Mouse (Mus musculus) neural tube, embryonic 12.5 days (tissue): ENCODE measurements around the gene Med29. TPM values are rescaled to one million over a fixed set of nuclear protein-coding genes. Genes with fewer than 3 reads are reported as not detected.

ENCODE experiments used
- ATAC-seq: fragments of 200-750 bp; cut with Nextera tagmentation; 2 replicates; pipeline ENCODE4 v1.8.0; 2017; ENCODE audit warnings: low read depth, mild to moderate bottlenecking, moderate TSS enrichment, moderate library complexity; ENCODE audit not compliant: low FRiP score
- H3K27ac ChIP-seq: fragments of 300-500 bp; sonication (generic); 2 replicates; pipeline ENCODE4 v1.5.1; 2016
- H3K27me3 ChIP-seq: fragments of 300-500 bp; sonication (generic); replicated peaks from 2 replicates; pipeline ENCODE4 v1.6.1; 2016; ENCODE audit warnings: mild to moderate bottlenecking
- H3K36me3 ChIP-seq: fragments of 300-500 bp; sonication (generic); 2 replicates; pipeline ENCODE4 v1.6.1; 2016; ENCODE audit warnings: mild to moderate bottlenecking
- H3K4me1 ChIP-seq: fragments of 300-500 bp; sonication (generic); 2 replicates; pipeline ENCODE4 v1.6.1; 2016
- H3K4me2 ChIP-seq: fragments of 300-500 bp; sonication (generic); replicated peaks from 2 replicates; pipeline ENCODE4 v1.6.1; 2016; ENCODE audit warnings: mild to moderate bottlenecking
- H3K4me3 ChIP-seq: fragments of 300-500 bp; sonication (generic); 2 replicates; pipeline ENCODE4 v1.5.1; 2016
- H3K9ac ChIP-seq: fragments of 300-500 bp; sonication (generic); 2 replicates; pipeline ENCODE4 v1.6.1; 2016; ENCODE audit warnings: mild to moderate bottlenecking
- H3K9me3 ChIP-seq: fragments of 300-500 bp; sonication (generic); 2 replicates; pipeline ENCODE4 v1.6.1; 2016; ENCODE audit warnings: mild to moderate bottlenecking
- WGBS: fragments of 180-500 bp; shearing (Covaris S2); methylation state at CpG from one replicate; pipeline ENCODE4 v1.1.7; 2016; 5-methylcytosine and 5-hydroxymethylcytosine counted together
- polyA plus RNA-seq: library from polyadenylated mRNA; unstranded; fragments of >200 nt; fragmentation: Nextera tagmentation; extraction: Ambion mirVana; gene quantifications from 2 replicates; pipeline ENCODE4 v1.2.1, GENCODE M21; 2016

The Med29 gene
- polyA plus RNA-seq, 1 experiment from 2014 or later: 42.9 TPM

DNA sequence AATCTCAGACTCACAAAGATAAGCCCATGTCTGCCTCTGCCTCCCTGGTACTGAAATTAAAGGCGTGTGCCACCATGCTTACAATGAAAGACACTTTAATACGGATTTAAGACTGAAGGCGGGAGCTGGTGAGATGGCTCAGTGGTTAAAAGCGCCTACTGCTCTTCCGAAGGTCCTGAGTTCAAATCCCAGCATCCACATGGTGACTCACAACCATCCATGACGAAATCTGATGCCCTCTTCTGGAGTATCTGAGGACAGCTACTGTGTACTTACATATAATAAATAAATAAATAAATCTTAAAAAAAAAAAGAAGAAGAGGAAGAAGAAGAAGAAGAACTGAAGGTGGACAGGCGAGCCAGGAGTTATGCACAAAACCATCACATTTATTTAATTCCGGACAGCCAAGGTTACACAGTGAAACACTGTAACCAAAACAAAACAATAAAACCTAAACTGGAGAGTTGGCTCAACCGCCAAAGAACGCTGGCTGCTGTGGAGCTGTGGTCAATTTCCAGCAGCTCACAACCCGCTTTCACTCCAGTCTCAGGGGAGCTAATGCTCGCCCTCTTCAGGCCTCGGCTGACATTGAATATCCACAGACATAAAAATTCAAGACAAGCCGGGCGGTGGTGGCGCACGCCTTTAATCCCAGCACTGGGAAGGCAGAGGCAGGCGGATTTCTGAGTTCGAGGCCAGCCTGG, 53.1 kb downstream of the Med29 start:
- no peaks in the 10 kb centered on the region for H3K36me3 ChIP-seq
- H3K4me3 ChIP-seq: peak overlapping the region; percentile 96; the same call in 1 of the 2 replicates
- H3K27me3 ChIP-seq: no peaks in the 10 kb centered on the region
- WGBS: 81% methylated on average over 19 of the region's 19 CpGs
- no peaks in the 10 kb centered on the region for H3K9me3 ChIP-seq
- peaks cover 9% of the 10 kb centered on the region for H3K4me1 ChIP-seq
- ATAC-seq: 0 out of 2 replicates have a peak, but pooled peaks have one; percentile 25
- peak overlapping the region; percentile 93 for H3K9ac ChIP-seq
- peak overlapping the region; percentile 85 for H3K4me2 ChIP-seq
- no peak overlapping the region for H3K27ac ChIP-seq

DNA sequence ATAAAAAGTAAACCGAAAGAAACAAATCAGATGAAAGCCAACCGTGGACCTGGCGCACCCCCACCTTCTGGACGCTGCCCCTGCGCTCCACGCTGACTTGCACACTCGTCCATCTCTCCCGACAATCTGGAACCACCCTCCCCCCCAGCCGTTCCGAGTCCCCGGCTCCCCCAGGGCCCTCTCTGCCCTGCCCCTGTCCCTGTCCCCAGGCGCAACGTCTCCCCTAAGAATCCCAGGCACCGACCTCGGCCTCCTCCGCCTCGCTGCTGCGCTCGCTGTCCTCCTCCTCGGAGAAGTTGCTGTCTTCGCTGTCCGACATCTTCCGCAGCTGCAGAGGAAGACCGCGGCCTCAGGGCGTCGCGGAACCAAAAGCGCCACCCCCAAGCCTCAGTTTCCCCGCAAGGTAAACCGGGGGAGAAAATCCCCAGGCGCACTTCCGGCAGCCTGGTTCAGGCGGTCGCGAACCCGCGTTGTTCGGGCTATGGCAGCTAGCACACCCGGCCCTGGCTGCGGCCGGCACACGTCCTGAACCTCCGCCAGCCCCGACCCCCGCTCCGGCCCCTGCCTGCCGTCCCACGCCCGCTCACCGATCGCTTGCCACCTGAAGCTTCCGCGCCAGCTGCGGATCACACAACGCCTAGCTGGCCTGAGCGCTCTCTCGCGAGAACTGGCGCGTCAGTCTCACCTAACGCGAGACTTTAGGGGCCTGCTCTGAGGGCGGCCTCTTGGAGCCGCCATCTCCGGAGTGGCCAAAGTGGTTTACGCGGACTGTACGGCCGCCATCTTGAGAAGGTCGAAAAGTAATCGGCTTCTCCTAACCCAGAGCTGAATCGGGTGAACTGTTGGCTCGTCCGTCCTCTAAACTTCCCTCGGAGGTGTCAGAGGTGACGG, 54.2 kb downstream of the Med29 start, which contains the start of gene Supt5:
Supt5 (minus strand) TSS at position 639 of the 891 bp plus-strand sequence.
- Histone ChIP-seq H3K9ac (peak within 1 kb of the TSS; percentile 93), H3K27ac (peak within 1 kb of the TSS; percentile 28; the same call in 1 of the 2 replicates), H3K4me3 (peak within 1 kb of the TSS; percentile 96), H3K9me3 (no peaks in the 10 kb centered on the region), H3K27me3 (no peaks in the 10 kb centered on the region), H3K36me3 (no peaks in the 10 kb centered on the region), H3K4me1 (peaks cover 9% of the 10 kb centered on the region), H3K4me2 (peak within 1 kb of the TSS; percentile 85)
- ATAC-seq: peak; percentile 98
- under 1% methylated on average over 77 of the region's 77 CpGs for WGBS

Other genes starting within 250 kb of the Med29 start
- gene Fbl, start 223.0 kb downstream of the Med29 start, polyA plus RNA-seq: 118 and 135 TPM in 2 replicates
- gene Dyrk1b, start 213.2 kb downstream of the Med29 start, polyA plus RNA-seq: 20.4 and 22.0 TPM in 2 replicates
- gene Eid2, start 124.8 kb downstream of the Med29 start, polyA plus RNA-seq: 27.7 and 31.9 TPM in 2 replicates
- gene Eid2b, start 115.0 kb downstream of the Med29 start, polyA plus RNA-seq: 29.8 and 30.7 TPM in 2 replicates
- gene Selenov, start 101.5 kb downstream of the Med29 start, polyA plus RNA-seq: 0.68 and 1.1 TPM in 2 replicates
- gene Dll3, start 90.5 kb downstream of the Med29 start, polyA plus RNA-seq: 80.4 and 82.2 TPM in 2 replicates
- gene Timm50, start 80.6 kb downstream of the Med29 start, polyA plus RNA-seq: 174 and 180 TPM in 2 replicates
- gene Supt5, start 54.0 kb downstream of the Med29 start, polyA plus RNA-seq: 98.5 and 110 TPM in 2 replicates
- 540 and 574 TPM in 2 replicates for gene Rps16, start 42.1 kb downstream of the Med29 start, polyA plus RNA-seq
- gene Plekhg2, start 20.1 kb downstream of the Med29 start, polyA plus RNA-seq: 58.9 and 63.3 TPM in 2 replicates
- gene Zfp36, start 12.5 kb downstream of the Med29 start, polyA plus RNA-seq: 5.6 and 6.5 TPM in 2 replicates
- 85.3 and 87.8 TPM in 2 replicates for gene Paf1, start 243 bp upstream of the Med29 start, polyA plus RNA-seq
- 6.6 and 8.1 TPM in 2 replicates for gene Gmfg, start 44.7 kb upstream of the Med29 start, polyA plus RNA-seq
- gene Lrfn1, start 59.3 kb upstream of the Med29 start, polyA plus RNA-seq: 16.6 and 18.8 TPM in 2 replicates
- gene Ifnl2, start 117.7 kb upstream of the Med29 start, polyA plus RNA-seq: not detected in 2 replicates
- not detected in 2 replicates for gene Ifnl3, start 130.1 kb upstream of the Med29 start, polyA plus RNA-seq
- gene Sycn, start 148.2 kb upstream of the Med29 start, polyA plus RNA-seq: not detected in 2 replicates
- not detected in 2 replicates for gene Nccrp1, start 154.5 kb upstream of the Med29 start, polyA plus RNA-seq
- 33.1 and 35.0 TPM in 2 replicates for gene Samd4b, start 205.4 kb upstream of the Med29 start, polyA plus RNA-seq
- 29.3 and 31.7 TPM in 2 replicates for gene Pak4, start 205.5 kb upstream of the Med29 start, polyA plus RNA-seq
- not detected in 2 replicates for gene Acp7, start 238.6 kb upstream of the Med29 start, polyA plus RNA-seq